Mouse (Mus musculus): ENCODE results near the gene Jazf1.

GRCm38 (mm10) chr6:52805237-52805856 is 263.1 kb downstream of the Jazf1 start:
- no peak for TF ChIP-seq CTCF (conservative IDR thresholded peaks at IDR 0.05; ENCODE audit: low read length)
- no peak for TF ChIP-seq NANOG (IDR thresholded peaks at IDR 0.05; ENCODE audit: borderline replicate concordance, low read length)
- no peak for TF ChIP-seq POU5F1 (IDR thresholded peaks at IDR 0.05; ENCODE audit: borderline replicate concordance, low read length)
